Mouse (Mus musculus): ENCODE results near the gene Btbd19. TPM values are rescaled to one million over a fixed set of nuclear protein-coding genes. Genes with fewer than 3 reads are reported as not detected.

Gene Btbd19
- 10 to 100 TPM; 11.6 to 13.4 TPM for total RNA-seq (2021)

DNA sequence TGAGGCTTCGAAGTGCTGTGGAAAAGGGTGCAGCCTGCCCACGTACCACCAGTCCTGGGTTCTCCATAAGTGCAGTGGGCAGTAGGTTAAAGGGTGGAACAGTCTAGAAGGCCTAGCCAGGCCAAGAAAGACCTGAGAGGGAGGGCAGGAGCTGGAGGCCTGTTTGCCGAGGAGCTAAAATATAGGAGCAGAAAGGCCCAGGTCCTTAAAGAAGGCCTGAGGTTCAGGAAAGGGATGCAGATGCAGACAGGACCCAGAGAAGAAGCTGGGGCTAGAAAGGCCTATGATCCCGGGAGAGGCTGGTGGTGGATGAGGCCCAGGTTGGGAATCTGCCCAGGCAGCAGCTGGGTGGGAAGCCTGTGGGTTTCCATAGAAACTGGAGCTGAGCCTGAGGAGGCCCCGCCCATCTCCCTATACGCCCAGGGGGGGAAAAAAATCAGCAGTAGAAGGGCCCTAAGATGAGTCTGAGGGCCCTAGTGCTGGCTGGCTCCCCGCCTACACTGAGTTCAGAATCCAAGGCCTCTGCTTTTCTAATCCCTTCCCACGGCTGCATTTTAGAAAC lies at the start of gene Btbd19:
Btbd19 (minus strand) TSS at position 378 of the 562 bp plus-strand sequence.
- DNase-seq: peak; percentile 68 to 81

DNA sequence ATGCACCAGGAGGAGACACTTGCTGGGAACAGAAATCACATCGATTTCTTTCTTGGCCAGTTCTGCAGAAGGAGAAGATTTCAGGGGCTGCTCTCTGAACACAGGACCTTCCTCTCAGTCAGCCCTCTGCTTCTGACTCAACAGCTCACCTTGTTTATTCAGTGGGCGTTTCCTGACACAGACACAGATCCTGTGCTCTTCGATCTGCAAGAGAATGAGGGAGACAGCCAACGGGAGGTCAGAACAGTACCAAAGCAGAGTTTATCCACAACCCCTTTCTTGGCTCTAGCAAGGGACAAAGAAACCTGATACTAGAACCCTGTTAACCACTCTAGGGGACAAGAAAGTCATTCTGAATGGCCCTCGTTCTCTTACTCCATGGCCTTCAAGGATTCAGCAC lies 44.4 kb upstream of the Btbd19 start:
- DNase-seq: no peak

DNA sequence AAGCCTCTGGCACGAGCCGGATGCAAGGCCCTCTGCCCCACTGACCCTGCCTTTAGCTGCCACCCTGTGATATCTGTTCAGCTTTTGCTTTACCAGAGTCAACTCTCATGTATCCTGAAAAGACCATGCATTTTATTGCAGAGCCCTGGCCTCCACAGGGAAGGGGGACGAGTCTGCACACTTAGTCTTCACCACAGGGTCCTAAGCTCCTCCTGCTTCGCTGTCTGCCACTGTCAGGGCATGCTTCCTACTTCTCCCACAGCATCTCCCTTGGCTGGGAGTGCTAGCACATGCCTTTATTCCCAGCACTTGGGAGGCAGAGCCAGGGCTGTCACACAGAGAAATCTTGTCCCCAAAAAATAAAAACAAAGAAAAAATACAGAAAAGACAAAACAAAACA lies 35.7 kb upstream of the Btbd19 start:
- no peak for DNase-seq

DNA sequence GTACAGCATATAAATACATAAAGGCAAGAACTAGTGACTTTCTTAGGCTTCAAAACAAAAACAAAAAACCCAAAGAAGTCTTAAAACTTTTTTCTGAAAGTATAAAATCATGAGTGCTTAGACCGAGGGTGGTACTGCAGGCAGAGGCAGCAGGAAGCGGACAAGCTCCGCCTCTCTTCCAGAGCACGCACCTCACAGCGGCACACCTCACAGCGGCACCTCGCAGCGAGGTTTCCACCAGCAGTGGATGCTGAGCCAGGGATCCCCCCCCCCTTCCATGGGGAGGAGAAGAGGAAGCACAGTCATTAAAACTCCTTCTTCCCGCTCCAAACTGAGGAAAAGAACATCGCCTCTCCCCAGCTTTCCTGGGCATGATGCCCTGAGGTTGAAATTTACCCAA lies 34.1 kb upstream of the Btbd19 start:
- no peak for DNase-seq

DNA sequence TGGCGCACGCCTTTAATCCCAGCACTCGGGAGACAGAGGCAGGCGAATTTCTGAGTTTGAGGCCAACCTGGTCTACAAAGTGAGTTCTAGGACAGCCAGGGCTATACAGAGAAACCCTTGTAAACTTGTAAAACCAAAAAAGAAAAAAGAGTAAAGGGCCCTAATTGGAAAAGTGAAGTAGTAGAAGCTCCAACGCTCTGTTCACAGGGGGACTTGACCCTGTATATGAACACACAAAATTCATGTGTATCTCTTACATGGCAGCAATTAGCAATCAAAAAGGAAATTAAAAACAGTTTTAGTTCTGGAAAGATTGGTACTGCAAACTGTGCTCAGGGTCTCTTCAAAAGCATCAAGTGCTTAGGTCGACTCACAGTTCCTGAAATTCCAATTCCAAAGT lies 30.8 kb upstream of the Btbd19 start:
- no peak for DNase-seq

DNA sequence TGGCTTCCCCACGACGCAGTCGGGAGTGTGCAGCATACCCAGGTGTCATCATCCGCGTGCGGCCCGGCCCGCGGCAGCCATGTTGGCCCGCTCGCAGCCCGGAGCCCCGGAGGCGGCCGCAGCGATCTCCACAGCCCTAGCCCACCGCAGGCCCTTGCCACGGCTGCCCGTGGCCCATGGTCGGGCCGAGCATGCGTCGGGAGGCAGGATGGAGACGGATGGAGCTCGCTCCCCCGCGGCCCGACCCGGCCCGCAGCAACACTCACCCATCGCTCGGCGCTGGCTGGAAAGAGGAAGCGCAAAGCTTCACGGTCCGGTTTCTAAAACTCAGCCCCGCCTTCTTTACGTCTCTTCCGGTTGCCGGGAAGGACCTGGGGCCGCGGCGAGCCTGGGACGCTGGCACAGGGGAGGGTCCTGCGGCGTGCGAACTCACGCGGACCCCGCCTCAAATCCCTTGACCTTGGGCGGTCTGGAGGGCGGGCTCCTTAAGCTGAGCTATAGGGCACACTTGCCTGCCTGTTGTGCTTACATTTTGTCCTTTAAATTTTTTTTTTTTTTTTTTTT lies 30.3 kb upstream of the Btbd19 start, which contains the start of gene Rps8:
Rps8 (minus strand) TSS at position 452 of the 564 bp plus-strand sequence.
- peak; percentile 86 for DNase-seq

DNA sequence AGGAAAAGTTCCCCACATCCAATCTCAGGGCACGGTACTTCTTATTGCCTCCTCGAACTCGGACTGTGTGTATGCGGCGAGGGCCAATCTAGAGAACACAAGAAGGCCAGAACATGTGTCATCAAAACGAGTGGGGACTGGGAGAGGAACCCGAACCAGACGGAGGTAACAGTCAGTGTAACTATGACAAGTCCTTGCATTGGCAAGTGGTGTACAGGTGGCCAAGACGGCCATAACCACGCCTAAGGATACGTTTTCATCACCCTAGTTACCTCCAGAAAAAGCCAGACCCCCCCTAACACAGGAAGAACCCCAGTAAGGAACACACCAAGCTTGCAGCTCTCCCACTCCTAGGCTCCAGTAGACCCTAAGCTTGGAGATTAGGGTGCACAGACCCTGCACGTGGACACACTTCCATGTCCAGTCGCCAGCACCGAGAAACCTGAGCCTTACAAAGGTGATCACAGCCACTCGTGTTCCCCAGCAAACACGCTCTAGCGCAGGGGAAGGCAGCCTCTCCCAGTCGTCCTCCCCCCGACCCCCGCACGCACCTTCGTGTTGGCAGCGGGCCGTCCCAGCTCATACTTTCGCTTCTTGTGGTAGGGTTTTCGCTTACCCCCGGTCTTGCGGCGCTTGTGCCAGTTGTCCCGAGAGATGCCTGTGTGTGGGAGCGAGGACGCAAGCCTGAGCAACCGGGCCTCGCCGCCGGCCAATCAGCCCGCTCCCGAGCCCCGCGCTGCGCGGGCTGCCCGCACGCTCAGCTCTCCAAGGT lies 29.7 kb upstream of the Btbd19 start:
- peak in 1 of 2 experiments; percentile 34 for DNase-seq

DNA sequence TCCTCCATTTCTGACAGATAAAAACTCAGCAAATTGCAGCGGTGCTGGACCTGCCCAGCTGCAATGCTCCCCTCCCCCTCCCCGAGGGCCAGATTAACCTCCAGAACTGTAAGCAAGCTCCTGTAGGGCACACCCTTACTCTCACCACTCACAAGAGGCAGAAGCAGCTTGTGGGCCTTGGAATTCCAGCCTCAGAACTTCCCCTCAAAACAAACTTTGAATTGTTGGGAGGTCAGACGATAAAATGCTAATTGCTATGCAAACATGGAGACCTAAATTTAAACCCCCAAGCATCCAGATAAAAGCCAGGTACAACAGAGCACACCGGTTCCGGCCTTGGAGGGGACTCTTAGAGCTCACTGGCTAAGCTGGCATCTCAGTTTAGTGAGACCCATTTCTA lies 27.2 kb upstream of the Btbd19 start:
- no peak for DNase-seq

DNA sequence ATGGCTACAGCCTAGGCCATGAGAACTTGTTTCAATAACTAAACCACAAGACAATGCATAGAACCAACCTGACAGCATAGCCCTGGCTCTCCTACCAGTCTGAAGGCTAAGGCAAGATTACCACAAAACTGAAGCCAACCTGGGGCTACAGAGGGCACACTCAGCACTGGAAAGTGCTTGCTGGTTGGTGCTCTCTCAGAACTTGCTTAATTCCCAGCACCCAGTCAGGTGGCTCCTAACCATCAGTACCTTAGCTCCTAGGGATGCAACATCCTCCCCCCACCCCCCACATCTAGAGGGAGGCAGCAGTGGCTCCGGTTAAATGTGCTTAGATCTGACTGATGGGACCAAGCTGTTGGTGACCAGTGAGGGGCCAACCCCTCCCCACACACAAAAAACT lies 25.9 kb upstream of the Btbd19 start:
- DNase-seq: no peak

DNA sequence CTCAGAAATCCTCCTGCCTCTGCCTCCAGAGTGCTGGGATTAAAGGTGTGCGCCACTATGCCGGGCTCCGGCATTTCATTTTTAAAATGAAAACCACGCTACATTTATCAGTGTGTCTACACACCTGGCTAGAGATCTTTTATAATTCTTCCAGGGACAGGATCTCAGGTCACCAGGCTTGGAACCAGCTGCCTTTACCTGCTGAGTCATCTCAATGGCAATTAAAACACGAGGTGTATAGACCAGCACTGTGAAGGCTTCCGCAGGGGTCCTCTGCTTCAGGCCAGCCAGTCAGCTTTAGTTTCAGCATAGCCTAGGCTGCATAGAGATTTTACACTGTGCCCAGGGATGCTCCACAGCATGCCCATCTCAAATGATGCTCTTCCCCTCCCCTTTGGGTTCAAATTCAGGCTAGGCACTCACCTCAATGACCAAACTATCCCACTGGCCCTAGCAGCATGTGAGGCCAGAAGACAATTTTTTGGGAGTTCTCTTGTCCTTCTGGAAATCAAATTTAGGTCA lies 24.7 kb upstream of the Btbd19 start:
- no peak for DNase-seq

DNA sequence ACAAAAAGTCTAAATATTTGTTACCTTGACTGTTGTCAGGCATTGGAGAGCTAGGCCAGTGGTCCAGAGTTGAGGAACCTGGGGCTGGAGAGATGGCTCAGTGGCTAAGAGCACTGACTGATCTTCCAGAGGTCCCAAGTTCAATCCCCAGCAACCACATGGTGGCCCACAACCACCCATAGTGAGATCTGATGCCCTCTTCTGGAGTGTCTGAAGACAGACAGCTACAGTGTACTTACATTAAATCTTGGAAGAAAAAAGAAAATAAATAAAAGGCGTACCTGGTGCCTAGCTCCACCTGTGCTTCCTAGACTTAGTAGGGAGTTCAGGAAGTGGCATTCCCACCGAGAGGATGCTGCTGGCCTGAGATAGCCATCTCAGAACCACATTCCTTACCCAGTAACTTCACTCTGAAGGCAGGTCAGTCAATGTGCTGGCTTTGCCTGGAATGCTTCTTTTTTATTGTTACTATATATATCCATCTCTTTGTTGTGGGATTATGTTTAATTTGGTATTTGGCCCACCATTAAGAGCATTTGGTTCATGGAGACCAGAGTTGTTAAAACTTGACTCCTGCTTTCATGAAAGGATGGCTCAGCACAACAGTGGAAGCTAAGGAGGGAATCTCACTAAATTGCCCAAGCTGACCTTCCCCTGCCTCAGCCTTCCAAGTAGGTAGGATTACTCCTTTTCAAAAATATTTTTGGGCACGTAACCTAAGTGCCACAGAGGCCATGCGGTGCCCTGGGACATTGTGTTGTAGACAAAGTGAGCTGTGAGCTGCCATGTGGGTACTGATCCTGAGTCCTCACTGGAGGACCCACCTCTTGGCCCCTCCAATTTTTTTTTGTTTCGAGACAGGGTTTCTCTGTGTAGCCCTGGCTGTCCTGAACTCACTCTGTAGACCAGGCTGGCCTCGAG lies 24.0 kb upstream of the Btbd19 start:
- no peak for DNase-seq

DNA sequence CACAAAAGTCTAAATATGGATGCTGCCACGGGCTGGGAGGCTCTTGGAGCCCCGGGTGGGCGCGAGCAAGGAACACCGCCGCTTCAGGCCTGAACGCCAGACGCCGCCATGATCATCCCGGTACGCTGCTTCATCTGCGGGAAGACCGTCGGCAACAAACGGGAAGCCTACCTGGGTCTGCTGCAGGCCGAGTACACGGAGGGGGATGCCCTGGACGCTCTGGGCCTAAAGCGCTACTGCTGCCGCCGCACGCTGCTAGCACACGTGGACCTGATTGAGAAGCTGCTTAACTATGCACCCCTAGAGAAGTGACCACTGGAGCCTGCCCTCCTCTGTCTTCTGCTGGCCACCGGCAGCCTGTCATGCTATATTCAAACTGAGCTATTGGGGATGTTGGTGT lies 23.3 kb upstream of the Btbd19 start:
- no peak for DNase-seq

DNA sequence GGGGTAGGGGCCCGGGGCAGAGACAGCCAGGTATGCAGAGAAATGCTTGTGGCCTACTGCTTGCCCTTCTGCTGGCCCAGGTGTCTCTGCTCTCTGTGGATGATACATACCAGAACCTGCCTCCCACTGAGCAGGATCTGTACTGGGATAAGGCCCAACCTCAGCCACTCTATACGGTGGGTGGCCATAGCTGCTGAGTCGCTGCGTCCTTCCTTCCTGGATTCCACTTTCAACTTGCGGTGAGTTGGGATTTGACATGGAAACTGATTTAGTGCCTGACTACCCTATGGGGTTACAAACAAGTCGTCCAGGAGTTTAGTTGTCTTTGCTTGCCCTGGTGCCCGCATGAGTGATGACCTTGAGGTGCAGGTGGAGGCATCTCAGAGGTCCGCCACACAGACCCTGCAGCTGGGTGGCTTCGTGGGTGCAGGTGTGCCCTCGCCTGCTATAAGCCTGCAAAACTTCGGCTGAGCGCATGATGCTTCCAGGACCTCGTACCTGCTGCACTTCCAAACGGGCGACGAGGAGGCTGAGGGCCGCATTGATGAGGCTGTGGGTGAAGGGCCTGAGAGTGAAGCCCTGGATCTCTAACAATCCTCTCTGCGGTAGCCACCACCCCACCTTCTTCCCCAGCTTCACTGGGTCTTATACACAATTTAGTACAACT lies 22.7 kb upstream of the Btbd19 start:
- no peak for DNase-seq

DNA sequence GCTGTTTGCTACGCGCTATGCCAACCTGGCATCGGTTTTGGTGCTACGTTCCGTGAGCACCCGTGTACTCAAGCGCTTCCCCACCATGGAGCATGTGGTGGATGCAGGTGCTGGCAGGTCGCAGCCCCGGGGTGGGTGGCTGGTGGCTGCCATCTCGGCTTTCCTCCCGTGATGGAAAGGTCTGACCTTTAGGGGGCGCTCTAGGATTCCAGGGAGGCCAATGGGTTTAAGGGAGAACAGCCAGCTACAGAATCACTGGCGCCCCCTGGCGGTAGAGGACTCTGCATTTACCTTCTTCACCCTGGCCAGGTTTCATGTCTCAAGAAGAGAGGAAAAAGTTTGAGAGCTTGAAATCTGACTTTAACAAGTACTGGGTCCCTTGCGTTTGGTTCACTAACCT lies 20.7 kb upstream of the Btbd19 start:
- DNase-seq: peak; percentile 69 to 70

DNA sequence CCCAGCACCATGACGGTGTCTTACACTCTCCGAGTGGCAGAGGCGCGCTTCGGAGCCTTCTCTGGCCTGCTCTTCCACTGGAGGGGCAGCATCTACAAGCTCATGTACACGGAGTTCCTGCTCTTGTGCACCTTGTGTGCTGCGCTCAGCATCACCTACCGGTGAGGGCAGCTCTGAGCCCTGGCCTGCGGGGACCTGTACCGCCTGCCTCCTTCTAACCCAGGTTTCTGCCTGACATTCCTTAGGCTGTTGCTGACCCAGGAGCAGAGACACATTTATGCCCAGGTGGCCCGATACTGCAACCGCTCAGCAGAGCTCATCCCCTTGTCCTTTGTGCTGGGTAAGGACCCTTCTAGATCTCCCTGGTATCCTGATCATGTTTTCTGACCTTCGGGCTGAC lies 19.7 kb upstream of the Btbd19 start:
- no peak for DNase-seq

DNA sequence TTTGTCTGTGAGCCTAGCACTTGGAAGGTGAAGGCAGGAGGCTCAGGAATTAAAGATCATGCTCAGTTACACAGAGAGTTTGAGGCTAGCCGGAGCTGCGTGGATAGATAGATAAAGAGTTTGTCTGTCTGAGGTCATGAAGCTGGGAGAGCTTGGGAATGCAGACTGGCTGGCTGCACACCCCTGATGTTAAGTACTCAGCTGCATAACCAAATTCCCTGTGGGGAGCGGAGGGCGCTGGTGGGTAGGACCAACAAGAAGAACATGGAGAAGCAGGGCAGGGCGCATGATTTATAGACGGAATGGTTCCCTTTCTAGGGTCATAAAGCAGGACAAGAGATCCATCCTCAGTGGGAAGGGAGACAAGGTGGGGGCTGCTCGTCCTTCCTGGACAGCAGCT lies 17.5 kb upstream of the Btbd19 start:
- DNase-seq: no peak

DNA sequence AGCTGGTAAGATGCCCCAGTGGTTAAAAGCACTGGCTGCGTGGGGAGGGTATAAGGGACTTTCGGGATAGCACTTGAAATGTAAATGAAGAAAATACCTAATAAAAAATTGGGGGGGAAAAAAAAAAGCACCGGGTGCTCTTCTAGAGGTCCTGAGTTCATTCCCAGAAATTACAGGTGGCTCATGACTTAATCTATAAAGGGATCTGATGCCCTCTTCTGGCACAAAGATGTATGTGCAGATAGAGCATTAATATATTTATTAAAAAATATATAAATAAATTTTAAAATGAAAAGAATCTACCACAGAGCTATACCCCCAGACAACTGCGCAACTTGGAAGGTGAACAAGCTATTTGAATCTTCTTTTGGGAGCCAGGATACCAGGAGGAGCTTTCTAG lies 15.1 kb upstream of the Btbd19 start:
- no peak for DNase-seq

DNA sequence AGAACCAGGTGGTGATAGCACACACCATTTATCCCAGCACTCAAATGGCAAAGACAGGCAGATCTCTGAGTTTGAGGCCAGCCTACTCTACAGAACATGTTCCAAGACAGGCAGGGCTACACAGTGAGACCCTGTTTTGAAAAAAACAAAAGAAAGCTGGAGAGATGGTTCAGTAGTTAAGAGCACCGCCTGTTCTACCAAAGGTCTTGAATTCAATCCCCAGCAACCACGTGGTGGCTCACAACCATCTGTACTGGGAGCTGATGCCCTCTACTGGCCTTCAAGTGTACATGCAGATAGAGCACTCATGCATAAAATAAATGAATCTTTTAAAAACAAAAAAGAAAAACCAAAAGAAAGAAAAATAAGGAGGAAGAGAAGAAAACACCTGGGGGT lies 13.7 kb upstream of the Btbd19 start:
- no peak for DNase-seq

DNA sequence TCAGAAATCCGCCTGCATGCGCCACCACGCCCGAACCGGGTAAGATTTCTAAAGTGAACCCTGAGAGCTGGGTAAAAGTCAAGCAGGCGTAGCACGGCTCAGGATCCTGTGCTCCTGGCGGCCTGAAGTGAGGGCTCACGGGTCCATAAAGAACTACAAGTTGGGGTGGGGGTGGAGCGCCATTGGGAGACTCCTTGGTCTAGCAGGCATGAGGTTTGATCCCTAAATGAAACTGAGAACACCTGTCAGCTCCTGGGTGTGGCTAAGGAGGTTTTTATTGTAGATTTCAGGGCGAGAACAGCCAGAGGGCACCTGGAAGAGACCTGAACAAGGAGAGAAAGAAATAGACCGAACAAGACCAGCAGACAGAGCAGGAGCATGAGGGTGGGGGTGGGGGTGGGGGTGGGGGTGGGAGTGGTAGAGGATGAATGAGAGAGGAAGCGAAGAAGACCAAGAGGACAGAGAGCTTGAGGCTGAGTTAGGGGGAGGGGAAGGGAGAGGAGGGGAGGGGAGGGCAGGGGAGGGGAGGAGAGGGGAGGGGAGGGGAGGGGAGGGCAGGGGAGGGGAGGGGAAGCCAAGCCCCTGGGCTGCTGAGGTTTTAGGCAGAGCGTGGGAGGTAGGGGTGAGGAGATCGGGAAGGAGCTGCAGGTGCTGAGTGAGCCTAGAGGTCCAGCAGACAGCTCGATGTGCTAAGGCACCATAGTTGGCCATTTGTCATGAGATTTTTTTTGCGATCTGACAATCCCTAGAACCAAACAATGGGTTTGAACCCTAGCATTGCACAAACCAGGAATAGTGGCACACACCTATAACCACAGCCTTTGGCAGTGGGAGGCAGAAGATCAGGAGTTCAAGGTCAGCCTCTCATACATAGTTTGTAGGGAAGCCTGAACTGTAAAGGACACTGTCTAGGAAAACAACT lies 13.0 kb upstream of the Btbd19 start:
- DNase-seq: no peak

DNA sequence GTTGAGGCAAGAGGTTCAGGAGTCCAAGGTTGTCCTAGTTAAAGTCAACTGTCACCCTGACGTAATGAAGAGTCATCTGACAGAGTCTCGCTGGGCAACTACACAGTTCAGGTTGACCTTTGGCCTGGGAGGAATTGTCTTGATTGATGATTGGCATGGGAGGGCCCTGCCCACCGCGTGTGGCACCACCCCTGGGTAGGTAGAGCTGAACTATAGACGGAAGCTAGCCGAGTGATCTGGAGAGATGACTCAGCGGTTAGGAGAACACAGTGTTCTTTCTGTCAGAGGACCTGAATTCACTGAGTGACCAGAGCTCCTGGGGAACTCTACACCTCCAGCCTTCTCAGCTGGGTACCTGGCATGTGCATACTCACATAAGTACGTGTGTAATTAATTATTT lies 10.5 kb upstream of the Btbd19 start:
- DNase-seq: no peak

DNA sequence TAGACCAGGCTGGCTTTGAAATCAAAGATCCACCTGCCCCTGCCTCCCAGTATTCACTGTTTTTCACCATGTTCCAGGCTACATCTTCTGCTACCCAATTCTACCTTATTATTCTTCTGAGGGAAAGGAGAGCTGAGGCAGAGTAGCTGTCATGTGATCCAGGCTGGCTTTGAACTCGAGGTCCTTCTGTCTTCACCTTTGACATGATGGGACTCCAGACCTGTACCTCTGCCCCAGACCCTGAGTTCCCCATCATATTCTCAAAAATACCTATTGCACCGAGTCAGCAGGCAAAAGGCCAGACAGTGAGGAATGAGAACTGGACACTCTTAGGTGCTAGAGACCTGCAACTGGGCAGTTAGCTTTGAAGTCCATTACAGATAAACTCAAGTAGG lies 9.1 kb upstream of the Btbd19 start:
- no peak for DNase-seq

Measured in layer of hippocampus, postnatal 36 days (tissue).